Mouse (Mus musculus) cerebellum, adult 2 months (tissue): ENCODE results near the gene 1810010H24Rik.
"Not testable (repeated sequence)": the region's sequence is repeated elsewhere in the genome, so short reads cannot be mapped to it uniquely, and the experiment has no call there.

Experiments used
- CTCF ChIP-seq: fragments of 200-500 bp; IDR thresholded peaks from 2 replicates; pipeline ENCODE4 v1.5.1; 2011; ENCODE audit warnings: low read depth, mild to moderate bottlenecking, control low read depth, low read length, moderate library complexity, borderline replicate concordance; ENCODE audit not compliant: insufficient read depth
- POLR2A ChIP-seq: fragments of 200-500 bp; IDR thresholded peaks from 2 replicates; pipeline ENCODE4 v1.6.1; 2011; ENCODE audit warnings: low read length, control low read depth, borderline replicate concordance; ENCODE audit not compliant: insufficient read depth

DNA sequence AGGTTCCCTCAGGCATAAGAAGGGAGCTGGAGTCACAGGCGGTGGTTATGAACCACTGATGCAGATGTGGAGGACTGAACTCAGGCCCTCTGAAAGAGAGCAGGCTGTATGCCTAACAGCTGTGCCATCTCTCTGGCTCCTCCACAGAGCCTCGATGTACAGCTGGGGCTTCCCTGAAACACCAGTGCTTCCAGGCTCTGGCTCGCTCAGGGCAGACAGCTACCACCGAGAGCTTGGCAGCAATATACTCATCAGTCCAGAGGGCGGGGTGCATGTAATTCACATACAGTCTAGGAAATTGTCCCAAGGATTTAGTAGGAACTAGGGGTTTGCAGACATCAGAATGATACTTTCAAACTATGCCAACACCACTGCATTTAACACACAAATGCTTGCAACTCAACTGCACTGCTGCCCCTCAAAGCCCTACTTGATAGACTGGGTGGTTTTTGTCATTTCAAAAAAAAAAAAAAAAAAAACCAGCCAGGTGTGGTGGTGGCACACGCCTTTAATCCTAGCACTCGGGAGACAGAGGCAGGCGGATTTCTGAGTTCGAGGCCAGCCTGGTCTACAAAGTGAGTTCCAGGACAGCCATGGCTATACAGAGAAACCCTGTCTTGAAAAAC lies 39.4 kb upstream of the 1810010H24Rik start:
- TF ChIP-seq CTCF, POLR2A: not testable (repeated sequence)
